Mouse (Mus musculus): ENCODE results near the gene Sh3gl2. TPM values are rescaled to one million over a fixed set of nuclear protein-coding genes. Genes with fewer than 3 reads are reported as not detected.
A peak's percentile ranks its signal among the peaks of the same experiment; 100 is the strongest.

Sh3gl2 gene
- polyA plus RNA-seq, 1 experiment from 2014 or later: 1.7 TPM

GRCm38 (mm10) chr4:85305912-85306573 is 101.1 kb downstream of the Sh3gl2 start:
- ATAC-seq (ENCODE audit: insufficient number of reproducible peaks, low FRiP score, low TSS enrichment, low read depth): no peak

GRCm38 (mm10) chr4:85319092-85319491 is 114.2 kb downstream of the Sh3gl2 start:
- ATAC-seq (ENCODE audit: insufficient number of reproducible peaks, low FRiP score, low TSS enrichment, low read depth): no peak
- no peak overlapping the region for H3K9ac ChIP-seq (ENCODE audit: low read length)
- H3K4me1 ChIP-seq (ENCODE audit: control insufficient read depth, insufficient read depth, low read length): no peaks in the 10 kb centered on the region
- H3K27me3 ChIP-seq (ENCODE audit: control insufficient read depth, insufficient read depth, low read length): no peaks in the 10 kb centered on the region
- WGBS: 73% methylated on average over 3 of the region's 3 CpGs
- H3K9me3 ChIP-seq (ENCODE audit: control insufficient read depth, low read length): no peaks in the 10 kb centered on the region
- H3K36me3 ChIP-seq (ENCODE audit: control insufficient read depth, insufficient read depth, low read length): no peaks in the 10 kb centered on the region
- no peak overlapping the region for H3K27ac ChIP-seq (replicated peaks; ENCODE audit: low read depth, low read length)
- no peak overlapping the region for H3K4me2 ChIP-seq (ENCODE audit: low read depth, severe bottlenecking)
- H3K4me3 ChIP-seq (ENCODE audit: low read depth, low read length): no peak overlapping the region
- DNase-seq (ENCODE audit: low spot score): no peak

More at GRCm38 (mm10) chr4:85305912-85306573, 101.1 kb downstream of the Sh3gl2 start:
- no peak for DNase-seq (ENCODE audit: low spot score)
- H3K4me2 ChIP-seq (ENCODE audit: low read depth, severe bottlenecking): no peak overlapping the region
- H3K9me3 ChIP-seq (ENCODE audit: control insufficient read depth, low read length): no peaks in the 10 kb centered on the region
- H3K4me1 ChIP-seq (ENCODE audit: control insufficient read depth, insufficient read depth, low read length): no peaks in the 10 kb centered on the region
- H3K36me3 ChIP-seq (ENCODE audit: control insufficient read depth, insufficient read depth, low read length): no peaks in the 10 kb centered on the region
- 81% methylated on average over 7 of the region's 7 CpGs for WGBS
- H3K27me3 ChIP-seq (ENCODE audit: control insufficient read depth, insufficient read depth, low read length): no peaks in the 10 kb centered on the region
- H3K27ac ChIP-seq (replicated peaks; ENCODE audit: low read depth, low read length): no peak overlapping the region
- no peak overlapping the region for H3K4me3 ChIP-seq (ENCODE audit: low read depth, low read length)
- no peak overlapping the region for H3K9ac ChIP-seq (ENCODE audit: low read length)

GRCm38 (mm10) chr4:85325454-85325853 is 120.5 kb downstream of the Sh3gl2 start:
- H3K36me3 ChIP-seq (ENCODE audit: control insufficient read depth, insufficient read depth, low read length): no peaks in the 10 kb centered on the region
- ATAC-seq (ENCODE audit: insufficient number of reproducible peaks, low FRiP score, low TSS enrichment, low read depth) (no peak), DNase-seq (ENCODE audit: low spot score) (peak; percentile 23)
- WGBS: 60% methylated on average over 6 of the region's 6 CpGs
- no peak overlapping the region for H3K27ac ChIP-seq (replicated peaks; ENCODE audit: low read depth, low read length)
- no peaks in the 10 kb centered on the region for H3K4me1 ChIP-seq (ENCODE audit: control insufficient read depth, insufficient read depth, low read length)
- H3K27me3 ChIP-seq (ENCODE audit: control insufficient read depth, insufficient read depth, low read length): no peaks in the 10 kb centered on the region
- no peaks in the 10 kb centered on the region for H3K9me3 ChIP-seq (ENCODE audit: control insufficient read depth, low read length)
- H3K4me3 ChIP-seq (ENCODE audit: low read depth, low read length): no peak overlapping the region
- no peak overlapping the region for H3K9ac ChIP-seq (ENCODE audit: low read length)
- no peak overlapping the region for H3K4me2 ChIP-seq (ENCODE audit: low read depth, severe bottlenecking)

GRCm38 (mm10) chr4:85326052-85326451 is 121.1 kb downstream of the Sh3gl2 start:
- Histone ChIP-seq H3K4me3 (ENCODE audit: low read depth, low read length) (no peak overlapping the region), H3K9me3 (ENCODE audit: control insufficient read depth, low read length) (no peaks in the 10 kb centered on the region), H3K27ac (replicated peaks; ENCODE audit: low read depth, low read length) (no peak overlapping the region), H3K4me2 (ENCODE audit: low read depth, severe bottlenecking) (no peak overlapping the region), H3K9ac (ENCODE audit: low read length) (no peak overlapping the region), H3K27me3 (ENCODE audit: control insufficient read depth, insufficient read depth, low read length) (no peaks in the 10 kb centered on the region), H3K36me3 (ENCODE audit: control insufficient read depth, insufficient read depth, low read length) (no peaks in the 10 kb centered on the region), H3K4me1 (ENCODE audit: control insufficient read depth, insufficient read depth, low read length) (no peaks in the 10 kb centered on the region)
- 88% methylated on average over 1 of the region's 1 CpGs for WGBS
- DNase-seq (ENCODE audit: low spot score) (no peak), ATAC-seq (ENCODE audit: insufficient number of reproducible peaks, low FRiP score, low TSS enrichment, low read depth) (no peak)

- no peak for DNase-seq (ENCODE audit: low spot score)
- no peak overlapping the region for H3K27ac ChIP-seq (replicated peaks; ENCODE audit: low read depth, low read length)
- no peaks in the 10 kb centered on the region for H3K9me3 ChIP-seq (ENCODE audit: control insufficient read depth, low read length)
- H3K4me3 ChIP-seq (ENCODE audit: low read depth, low read length): no peak overlapping the region
- no peak for ATAC-seq (ENCODE audit: insufficient number of reproducible peaks, low FRiP score, low TSS enrichment, low read depth)
- no peaks in the 10 kb centered on the region for H3K36me3 ChIP-seq (ENCODE audit: control insufficient read depth, insufficient read depth, low read length)
- H3K4me1 ChIP-seq (ENCODE audit: control insufficient read depth, insufficient read depth, low read length): no peaks in the 10 kb centered on the region
- no peaks in the 10 kb centered on the region for H3K27me3 ChIP-seq (ENCODE audit: control insufficient read depth, insufficient read depth, low read length)
- H3K9ac ChIP-seq (ENCODE audit: low read length): no peak overlapping the region
- no peak overlapping the region for H3K4me2 ChIP-seq (ENCODE audit: low read depth, severe bottlenecking)
- WGBS: 83% methylated on average over 4 of the region's 4 CpGs
Observed at GRCm38 (mm10) chr4:85334688-85335200, 129.8 kb downstream of the Sh3gl2 start.

GRCm38 (mm10) chr4:85336356-85336755 is 131.4 kb downstream of the Sh3gl2 start:
- no peak overlapping the region for H3K9ac ChIP-seq (ENCODE audit: low read length)
- no peak for ATAC-seq (ENCODE audit: insufficient number of reproducible peaks, low FRiP score, low TSS enrichment, low read depth)

GRCm38 (mm10) chr4:85339126-85339525 is 134.2 kb downstream of the Sh3gl2 start:
- H3K9ac ChIP-seq (ENCODE audit: low read length): no peak overlapping the region
- ATAC-seq (ENCODE audit: insufficient number of reproducible peaks, low FRiP score, low TSS enrichment, low read depth) (no peak), DNase-seq (ENCODE audit: low spot score) (no peak)
- H3K36me3 ChIP-seq (ENCODE audit: control insufficient read depth, insufficient read depth, low read length): no peaks in the 10 kb centered on the region
- H3K27ac ChIP-seq (replicated peaks; ENCODE audit: low read depth, low read length): no peak overlapping the region
- H3K4me1 ChIP-seq (ENCODE audit: control insufficient read depth, insufficient read depth, low read length): no peaks in the 10 kb centered on the region
- WGBS: 93% methylated on average over 5 of the region's 5 CpGs
- H3K27me3 ChIP-seq (ENCODE audit: control insufficient read depth, insufficient read depth, low read length): no peaks in the 10 kb centered on the region
- H3K4me2 ChIP-seq (ENCODE audit: low read depth, severe bottlenecking): no peak overlapping the region
- no peaks in the 10 kb centered on the region for H3K9me3 ChIP-seq (ENCODE audit: control insufficient read depth, low read length)
- H3K4me3 ChIP-seq (ENCODE audit: low read depth, low read length): no peak overlapping the region

More at GRCm38 (mm10) chr4:85336356-85336755, 131.4 kb downstream of the Sh3gl2 start:
- no peaks in the 10 kb centered on the region for H3K4me1 ChIP-seq (ENCODE audit: control insufficient read depth, insufficient read depth, low read length)
- no peak overlapping the region for H3K4me2 ChIP-seq (ENCODE audit: low read depth, severe bottlenecking)
- no peaks in the 10 kb centered on the region for H3K27me3 ChIP-seq (ENCODE audit: control insufficient read depth, insufficient read depth, low read length)
- H3K27ac ChIP-seq (replicated peaks; ENCODE audit: low read depth, low read length): no peak overlapping the region
- no peaks in the 10 kb centered on the region for H3K36me3 ChIP-seq (ENCODE audit: control insufficient read depth, insufficient read depth, low read length)
- no peak overlapping the region for H3K4me3 ChIP-seq (ENCODE audit: low read depth, low read length)
- DNase-seq (ENCODE audit: low spot score): no peak
- H3K9me3 ChIP-seq (ENCODE audit: control insufficient read depth, low read length): no peaks in the 10 kb centered on the region

GRCm38 (mm10) chr4:85340686-85341085 is 135.8 kb downstream of the Sh3gl2 start:
- Histone ChIP-seq H3K9me3 (ENCODE audit: control insufficient read depth, low read length) (no peaks in the 10 kb centered on the region), H3K4me2 (ENCODE audit: low read depth, severe bottlenecking) (no peak overlapping the region), H3K27ac (replicated peaks; ENCODE audit: low read depth, low read length) (no peak overlapping the region), H3K4me1 (ENCODE audit: control insufficient read depth, insufficient read depth, low read length) (no peaks in the 10 kb centered on the region), H3K36me3 (ENCODE audit: control insufficient read depth, insufficient read depth, low read length) (no peaks in the 10 kb centered on the region), H3K27me3 (ENCODE audit: control insufficient read depth, insufficient read depth, low read length) (no peaks in the 10 kb centered on the region), H3K4me3 (ENCODE audit: low read depth, low read length) (no peak overlapping the region), H3K9ac (ENCODE audit: low read length) (no peak overlapping the region)
- 79% methylated on average over 6 of the region's 6 CpGs for WGBS
- DNase-seq (ENCODE audit: low spot score) (no peak), ATAC-seq (ENCODE audit: insufficient number of reproducible peaks, low FRiP score, low TSS enrichment, low read depth) (no peak)

GRCm38 (mm10) chr4:85345911-85346310 is 141.0 kb downstream of the Sh3gl2 start:
- 91% methylated on average over 6 of the region's 6 CpGs for WGBS

More at GRCm38 (mm10) chr4:85345911-85346310, 141.0 kb downstream of the Sh3gl2 start:
- no peak for ATAC-seq (ENCODE audit: insufficient number of reproducible peaks, low FRiP score, low TSS enrichment, low read depth)
- no peak overlapping the region for H3K4me3 ChIP-seq (ENCODE audit: low read depth, low read length)
- no peak for DNase-seq (ENCODE audit: low spot score)
- H3K27me3 ChIP-seq (ENCODE audit: control insufficient read depth, insufficient read depth, low read length): no peaks in the 10 kb centered on the region
- H3K4me2 ChIP-seq (ENCODE audit: low read depth, severe bottlenecking): no peak overlapping the region
- no peak overlapping the region for H3K27ac ChIP-seq (replicated peaks; ENCODE audit: low read depth, low read length)
- no peak overlapping the region for H3K9ac ChIP-seq (ENCODE audit: low read length)
- H3K4me1 ChIP-seq (ENCODE audit: control insufficient read depth, insufficient read depth, low read length): no peaks in the 10 kb centered on the region
- no peaks in the 10 kb centered on the region for H3K36me3 ChIP-seq (ENCODE audit: control insufficient read depth, insufficient read depth, low read length)
- no peaks in the 10 kb centered on the region for H3K9me3 ChIP-seq (ENCODE audit: control insufficient read depth, low read length)
